Mouse (Mus musculus) fat pad, adult 2 months (tissue): ENCODE results near the gene Bend5.

ENCODE experiments used
- DNase-seq: peaks from one replicate; pipeline ENCODE4 v3.0.0-alpha.2; 2011; ENCODE audit warnings: low read depth, low spot score; ENCODE audit errors: extremely low read depth

Gene Bend5

GRCm38 (mm10) chr4:111483499-111483898 is 68.7 kb downstream of the Bend5 start:
- DNase-seq: no peak

GRCm38 (mm10) chr4:111485189-111485588 is 70.4 kb downstream of the Bend5 start:
- DNase-seq: no peak

- DNase-seq: no peak
These were observed 71.4 kb downstream of the Bend5 start for GRCm38 (mm10) chr4:111486187-111486586.

GRCm38 (mm10) chr4:111487233-111487843 is 72.5 kb downstream of the Bend5 start:
- DNase-seq: no peak

- no peak for DNase-seq
These were observed 79.1 kb downstream of the Bend5 start for GRCm38 (mm10) chr4:111493750-111494404.

- no peak for DNase-seq
These were observed 81.1 kb downstream of the Bend5 start for GRCm38 (mm10) chr4:111495949-111496348.

- DNase-seq: no peak
These were observed 83.9 kb downstream of the Bend5 start for GRCm38 (mm10) chr4:111498751-111499150.

GRCm38 (mm10) chr4:111501441-111501840 is 86.6 kb downstream of the Bend5 start:
- no peak for DNase-seq

GRCm38 (mm10) chr4:111502965-111503727 is 88.3 kb downstream of the Bend5 start:
- DNase-seq: no peak

GRCm38 (mm10) chr4:111504952-111505351 is 90.1 kb downstream of the Bend5 start:
- DNase-seq: no peak
